Mouse (Mus musculus) erythroblast, embryonic 14.5 days (primary cell): Measurements from ENCODE around the gene Celf2.

ENCODE experiments used
- GATA1 ChIP-seq: IDR thresholded peaks from 2 replicates; pipeline ENCODE4 v1.6.1; 2012; ENCODE audit warnings: low read length, inconsistent platforms, mixed read lengths
- TAL1 ChIP-seq: IDR thresholded peaks from 3 replicates; pipeline ENCODE4 v1.6.1; 2012; ENCODE audit warnings: low read length, inconsistent platforms, mixed read lengths

DNA sequence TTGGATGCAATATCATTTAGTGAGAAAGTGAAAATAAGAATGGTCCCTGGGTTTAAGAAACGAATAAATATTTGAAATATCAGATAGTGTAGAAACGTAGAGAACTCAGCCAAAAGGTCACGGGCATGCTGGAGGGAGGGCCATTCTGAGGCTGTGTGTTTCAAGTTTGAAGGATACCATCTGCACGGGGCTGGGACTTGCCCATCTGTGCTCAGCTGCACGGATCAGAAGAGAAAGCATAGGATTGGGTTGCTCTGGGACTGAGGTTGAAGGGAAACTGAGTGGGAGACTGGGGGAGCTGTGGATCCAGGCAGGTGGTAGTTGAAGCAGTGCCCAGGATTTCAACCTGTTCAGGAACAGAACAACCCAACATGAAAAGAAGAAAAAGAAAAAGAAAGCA lies 483.8 kb downstream of the Celf2 start:
- no peak for TF ChIP-seq GATA1
- no peak for TF ChIP-seq TAL1
